Mouse (Mus musculus) MEL-GATA-1-ER (cell line): ENCODE measurements around the gene Gm28171.
"Not testable (repeated sequence)": the region's sequence is repeated elsewhere in the genome, so short reads cannot be mapped to it uniquely, and the experiment has no call there.

ENCODE experiments used
- DNase-seq: peaks from one replicate; pipeline ENCODE4 v3.0.0-alpha.2; 2012; ENCODE audit warnings: low read depth; ENCODE audit errors: extremely low read depth

Gm28171 gene

GRCm38 (mm10) chrY:5793095-5793494 is at the start of gene Gm28171:
Gene Gm28171 (plus strand): TSS chrY:5793395.
- DNase-seq: not testable (repeated sequence)
